Mouse (Mus musculus) colon, adult 2 months (tissue): ENCODE data around the gene Psg25. TPM values are rescaled to one million over a fixed set of nuclear protein-coding genes. Genes with fewer than 3 reads are reported as not detected.

Experiments
- polyA plus RNA-seq: library from polyadenylated mRNA; depleted of rRNA; stranded (reverse); fragments of >200 nt; gene quantifications from 2 replicates; pipeline ENCODE4 v1.2.3, GENCODE M21; 2012; rRNA removed

The Psg25 gene
- polyA plus RNA-seq = not detected in 2 replicates

DNA sequence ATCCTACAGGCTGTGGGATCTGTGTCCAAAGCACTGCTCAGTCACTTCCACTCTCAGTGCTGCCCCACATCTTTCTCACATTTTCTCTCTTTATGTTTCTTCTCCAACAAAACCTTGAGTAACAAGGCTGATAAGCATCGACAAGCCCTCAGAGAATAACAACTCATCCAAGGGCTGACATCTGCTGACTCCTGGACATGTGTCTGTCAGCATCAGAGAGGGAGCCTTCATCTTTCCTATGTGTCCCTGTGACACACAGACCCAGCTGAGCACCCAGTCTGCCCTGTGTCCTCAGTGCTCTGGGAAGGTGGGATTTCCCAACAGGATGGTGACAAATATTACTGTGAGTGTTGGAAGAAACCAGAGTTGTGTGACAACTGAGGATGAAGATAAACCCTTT lies at the start of gene Psg25:
Psg25 (minus strand) TSS at position 101 of the 400 bp plus-strand sequence.

DNA sequence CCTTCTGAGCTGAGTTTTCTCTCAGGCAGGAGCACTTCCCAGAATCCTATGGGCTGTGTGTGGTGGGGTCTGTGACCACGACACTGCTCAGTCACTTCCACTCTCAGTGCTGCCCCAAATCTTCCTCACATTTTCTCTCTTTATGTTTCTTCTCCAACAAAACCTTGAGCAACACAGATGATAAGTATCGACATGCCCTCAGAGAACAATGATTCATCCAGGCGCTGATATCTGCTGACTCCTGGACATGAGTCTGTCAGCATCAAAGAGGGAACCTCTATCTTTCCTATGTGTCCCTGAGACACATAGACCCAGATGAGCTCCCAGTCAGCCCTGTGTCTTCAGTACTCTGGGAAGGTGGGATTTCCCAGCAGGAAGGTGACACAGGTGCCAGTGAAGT lies 35.1 kb upstream of the Psg25 start, which contains the start of gene Psg27:
Psg27 (minus strand) TSS at position 101 of the 400 bp plus-strand sequence.

DNA sequence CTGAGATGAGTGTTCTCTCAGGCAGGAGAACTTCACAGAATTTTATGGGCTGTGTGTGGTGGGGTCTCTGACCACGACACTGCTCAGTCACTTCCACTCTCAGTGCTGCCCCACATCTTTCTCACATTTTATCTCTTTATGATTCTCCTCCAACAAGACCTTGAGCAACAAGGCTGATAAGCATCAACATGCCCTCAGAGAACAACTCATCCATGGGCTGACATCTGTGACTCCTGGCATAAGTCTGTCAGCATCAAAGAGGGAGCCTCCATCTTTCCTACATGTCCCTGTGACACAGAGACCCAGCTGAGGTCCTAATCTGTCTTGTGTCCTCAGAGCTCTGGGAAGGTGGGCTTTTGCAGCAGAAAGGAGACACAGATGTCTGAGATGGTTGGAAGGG lies 48.0 kb downstream of the Psg25 start, which contains the start of gene Psg26:
Psg26 (minus strand) TSS at position 101 of the 400 bp plus-strand sequence.

Other genes starting within 250 kb of the Psg25 start
- not detected in 2 replicates for gene Psg18, start 177.3 kb downstream of the Psg25 start, polyA plus RNA-seq
- gene Psg28, start 100.2 kb downstream of the Psg25 start, polyA plus RNA-seq = not detected in 2 replicates
- not detected in 2 replicates for gene Psg26, start 48.1 kb downstream of the Psg25 start, polyA plus RNA-seq
- gene Psg27, start 35.0 kb upstream of the Psg25 start, polyA plus RNA-seq = not detected in 2 replicates
- gene Psg23, start 84.2 kb upstream of the Psg25 start, polyA plus RNA-seq = not detected in 2 replicates
- gene Psg21, start 124.5 kb upstream of the Psg25 start, polyA plus RNA-seq = not detected in 2 replicates
- not detected in 2 replicates for gene Psg20, start 153.9 kb upstream of the Psg25 start, polyA plus RNA-seq
- gene Psg22, start 185.8 kb upstream of the Psg25 start, polyA plus RNA-seq = 0.07 TPM in 1 of 2 replicates, not detected in the other